Mouse (Mus musculus) olfactory bulb, adult 2 months (tissue): ENCODE data around the gene Efna5. TPM values are rescaled to one million over a fixed set of nuclear protein-coding genes. Genes with fewer than 3 reads are reported as not detected.

ENCODE experiments used
- H3K27ac ChIP-seq: fragments of 200-500 bp; 2 replicates; pipeline ENCODE4 v1.5.1; 2012; ENCODE audit warnings: low read depth, low read length; ENCODE audit not compliant: insufficient read depth
- H3K4me1 ChIP-seq: fragments of 200-500 bp; 2 replicates; pipeline ENCODE4 v1.6.1; 2012; ENCODE audit warnings: low read length; ENCODE audit not compliant: control insufficient read depth, insufficient read depth
- H3K4me3 ChIP-seq: fragments of 200-500 bp; 2 replicates; pipeline ENCODE4 v1.5.1; 2012; ENCODE audit warnings: mild to moderate bottlenecking, low read depth, low read length, moderate library complexity; ENCODE audit not compliant: insufficient read depth
- CTCF ChIP-seq: fragments of 200-500 bp; IDR thresholded peaks from 2 replicates; pipeline ENCODE4 v1.5.1; 2012; ENCODE audit warnings: low read depth, mild to moderate bottlenecking, low read length, moderate library complexity; ENCODE audit not compliant: insufficient read depth
- POLR2A ChIP-seq: fragments of 200-500 bp; IDR thresholded peaks from 2 replicates; pipeline ENCODE4 v1.6.1; 2012; ENCODE audit warnings: mild to moderate bottlenecking, low read depth, low read length, moderate library complexity; ENCODE audit not compliant: insufficient read depth
- WGBS: fragments of 180-500 bp; shearing (Covaris S2); methylation state at CpG from one replicate; pipeline ENCODE4 v1.1.7; 2018; 5-methylcytosine and 5-hydroxymethylcytosine counted together
- polyA plus RNA-seq: library from polyadenylated mRNA; stranded (reverse); fragments of >200 nt; gene quantifications from 2 replicates; pipeline ENCODE4 v1.2.4, GENCODE M21; 2012; ENCODE audit warnings: low replicate concordance; ENCODE audit not compliant: missing spikeins, insufficient read depth, insufficient read length

The Efna5 gene
- polyA plus RNA-seq, 1 experiment: not detected

- WGBS: 73% methylated on average over 8 of the region's 8 CpGs
- H3K4me1 ChIP-seq: no peaks in the 10 kb centered on the region; the same call in 1 of the 2 replicates
- TF ChIP-seq CTCF: no peak
- TF ChIP-seq POLR2A: no peak
- no peak overlapping the region for H3K4me3 ChIP-seq
- H3K27ac ChIP-seq: no peak overlapping the region
Measured at GRCm38 (mm10) chr17:62625646-62626020, 255.5 kb downstream of the Efna5 start.

GRCm38 (mm10) chr17:62624804-62625645 is 256.1 kb downstream of the Efna5 start:
- no peak for TF ChIP-seq POLR2A
- no peak for TF ChIP-seq CTCF
- Histone ChIP-seq H3K27ac (no peak overlapping the region), H3K4me3 (no peak overlapping the region), H3K4me1 (no peaks in the 10 kb centered on the region; the same call in 1 of the 2 replicates)
- WGBS: 80% methylated on average over 8 of the region's 8 CpGs

- H3K4me3 ChIP-seq: no peak overlapping the region
- no peak overlapping the region for H3K27ac ChIP-seq
- H3K4me1 ChIP-seq: no peaks in the 10 kb centered on the region; the same call in 1 of the 2 replicates
- TF ChIP-seq CTCF (no peak), POLR2A (no peak)
- WGBS: 91% methylated on average over 3 of the region's 3 CpGs
Measured at GRCm38 (mm10) chr17:62623224-62623623, 257.9 kb downstream of the Efna5 start.

- no peak for TF ChIP-seq POLR2A
- no peak for TF ChIP-seq CTCF
- H3K27ac ChIP-seq: no peak overlapping the region
- no peaks in the 10 kb centered on the region; the same call in 1 of the 2 replicates for H3K4me1 ChIP-seq
- H3K4me3 ChIP-seq: no peak overlapping the region
- WGBS: 85% methylated on average over 4 of the region's 4 CpGs
Measured at GRCm38 (mm10) chr17:62622481-62622880, 258.6 kb downstream of the Efna5 start.

GRCm38 (mm10) chr17:62615159-62615558 is 266.0 kb downstream of the Efna5 start:
- no peak for TF ChIP-seq CTCF
- Histone ChIP-seq H3K27ac (no peak overlapping the region), H3K4me3 (no peak overlapping the region), H3K4me1 (no peaks in the 10 kb centered on the region)
- 87% methylated on average over 6 of the region's 6 CpGs for WGBS

- Histone ChIP-seq H3K4me3 (no peak overlapping the region), H3K27ac (no peak overlapping the region), H3K4me1 (no peaks in the 10 kb centered on the region)
- 67% methylated on average over 6 of the region's 6 CpGs for WGBS
- TF ChIP-seq CTCF (no peak), POLR2A (no peak)
Measured at GRCm38 (mm10) chr17:62614708-62615107, 266.4 kb downstream of the Efna5 start.

- Histone ChIP-seq H3K27ac (no peak overlapping the region), H3K4me1 (no peaks in the 10 kb centered on the region), H3K4me3 (no peak overlapping the region)
- WGBS: 50% methylated on average over 8 of the region's 8 CpGs
- TF ChIP-seq CTCF: no peak
- no peak for TF ChIP-seq POLR2A
Measured at GRCm38 (mm10) chr17:62614237-62614636, 266.9 kb downstream of the Efna5 start.

- TF ChIP-seq POLR2A (no peak), CTCF (no peak)
- Histone ChIP-seq H3K4me1 (0 out of 2 replicates have a peak, but pooled peaks cover 1% of the 10 kb centered on the region), H3K27ac (no peak overlapping the region), H3K4me3 (no peak overlapping the region)
- WGBS: 91% methylated on average over 11 of the region's 11 CpGs
Measured at GRCm38 (mm10) chr17:62613232-62613631, 267.9 kb downstream of the Efna5 start.

GRCm38 (mm10) chr17:62608145-62608544 is 273.0 kb downstream of the Efna5 start:
- H3K27ac ChIP-seq: no peak overlapping the region
- no peak overlapping the region for H3K4me3 ChIP-seq
- peaks cover 9% of the 10 kb centered on the region; the same call in 1 of the 2 replicates for H3K4me1 ChIP-seq
- TF ChIP-seq CTCF: no peak
- no peak for TF ChIP-seq POLR2A
- WGBS: 37% methylated on average over 8 of the region's 8 CpGs
